Mouse (Mus musculus) T-helper 17 cell (primary cell): ENCODE data around the gene Akirin2.

Experiments
- in situ Hi-C, 2 experiments: fragments of 300-600 bp; cut with MboI, MseI; formaldehyde crosslinking; loops; 1 replicate in 1 of 2; 2 replicates in 1 of 2; pipeline ENCODE4 v1.15.1; 2025; ENCODE audit warnings: high pct_unique_total_duplicates in 2 of 2

Gene Akirin2

DNA sequence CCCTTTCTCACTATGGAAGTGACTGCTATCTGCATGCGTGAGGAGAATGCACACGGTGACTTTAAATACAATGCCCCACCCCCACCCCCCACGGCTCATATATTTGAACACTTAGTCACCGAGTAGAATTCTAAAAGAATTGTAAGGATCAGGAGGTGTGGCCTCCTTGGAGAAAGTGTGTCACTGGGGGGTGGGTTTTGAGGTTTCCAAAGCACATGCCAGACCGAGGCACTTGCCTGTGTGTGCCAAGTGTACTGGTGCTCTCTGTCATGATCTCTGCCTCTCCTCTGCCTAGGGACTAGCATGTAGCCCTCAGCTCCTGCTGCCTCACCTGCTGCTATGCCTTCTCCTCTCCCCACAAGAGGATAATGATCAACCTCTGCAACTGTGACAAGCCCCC, 31.7 kb downstream of the Akirin2 start:
- in situ Hi-C loops, result loop anchor here in 1 of 2 experiments (25.0 kb wide), 1 partner anchor 630 kb away; no protein-coding TSS in a partner anchor

DNA sequence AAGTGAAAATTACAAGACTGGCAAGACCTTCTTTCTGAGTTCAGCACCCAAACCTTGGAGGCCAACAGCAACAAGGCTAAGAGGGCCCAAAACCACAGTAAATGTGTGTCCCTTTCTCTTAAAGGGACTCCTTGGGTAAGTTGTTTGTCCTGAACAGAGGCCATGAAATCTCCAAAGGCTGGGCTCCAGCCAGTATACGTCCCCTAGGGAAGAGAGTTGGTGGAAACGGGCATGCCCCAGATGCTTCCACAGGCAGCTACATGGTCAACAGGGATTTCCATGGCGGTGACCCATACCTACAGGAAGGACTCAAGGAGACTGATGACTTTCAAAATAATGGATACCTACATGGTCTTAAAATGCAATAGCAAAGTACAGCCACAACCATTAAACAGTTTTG, 32.7 kb downstream of the Akirin2 start:
- in situ Hi-C loops, result loop anchor here in 1 of 2 experiments (25.0 kb wide), 1 partner anchor 629 kb away; no protein-coding TSS in a partner anchor

DNA sequence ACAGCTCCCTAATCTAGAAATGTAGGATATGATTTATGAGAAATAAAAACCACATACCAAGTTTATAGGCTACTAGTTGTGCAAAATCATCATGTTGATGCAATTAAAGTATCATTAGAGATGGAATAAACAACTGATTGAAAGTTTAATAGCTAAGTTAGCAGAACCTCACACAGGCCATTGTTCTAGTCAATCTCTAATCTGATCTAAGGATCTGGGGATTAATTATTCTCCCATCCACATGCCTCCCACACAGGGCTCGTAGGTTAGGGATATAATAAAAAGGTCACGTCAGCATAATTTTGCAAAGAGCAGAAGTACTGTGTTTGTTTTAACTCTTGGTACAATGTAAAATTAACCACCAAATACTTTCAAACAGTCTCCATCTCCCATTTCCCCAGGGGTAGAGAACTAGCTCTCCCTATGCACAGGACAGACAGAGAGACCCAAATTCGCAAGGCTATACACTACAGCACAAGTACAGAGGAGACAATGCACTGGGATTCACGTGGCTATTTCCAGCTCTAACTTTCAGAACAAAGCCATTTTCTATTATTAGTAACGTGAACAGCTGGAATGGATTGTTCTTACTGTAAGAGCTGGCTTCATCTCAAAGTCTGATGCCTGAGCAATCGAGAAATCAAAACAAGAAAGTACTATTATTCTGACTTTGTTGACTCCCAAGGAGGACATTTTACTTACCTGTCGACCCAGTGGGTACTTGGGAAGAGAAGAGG, 34.3 kb downstream of the Akirin2 start:
- in situ Hi-C loops, result loop anchor here in 1 of 2 experiments (25.0 kb wide), 1 partner anchor 627 kb away; no protein-coding TSS in a partner anchor

DNA sequence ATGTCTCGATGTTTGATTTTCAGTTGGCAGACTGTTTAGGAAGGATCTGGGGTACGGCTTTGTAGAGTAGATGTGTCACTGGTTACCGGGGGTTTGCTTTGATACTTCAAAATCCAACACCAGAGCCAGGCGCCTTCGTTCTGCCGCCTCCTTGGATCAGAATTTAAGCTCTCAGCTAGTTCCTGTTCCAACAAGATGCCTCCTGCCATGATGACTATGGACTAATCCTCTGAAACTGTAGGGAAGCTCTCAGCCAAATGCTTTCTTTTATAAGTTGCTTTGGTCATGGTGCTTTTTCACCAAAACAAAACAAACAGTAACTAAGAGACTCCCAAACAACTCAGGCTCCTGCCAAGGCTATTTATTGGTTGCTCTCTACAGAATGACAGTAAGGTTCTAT, 52.4 kb downstream of the Akirin2 start:
- in situ Hi-C loops, result loop anchor here in 1 of 2 experiments (25.0 kb wide), 1 partner anchor 1866 kb away; no protein-coding TSS in a partner anchor

DNA sequence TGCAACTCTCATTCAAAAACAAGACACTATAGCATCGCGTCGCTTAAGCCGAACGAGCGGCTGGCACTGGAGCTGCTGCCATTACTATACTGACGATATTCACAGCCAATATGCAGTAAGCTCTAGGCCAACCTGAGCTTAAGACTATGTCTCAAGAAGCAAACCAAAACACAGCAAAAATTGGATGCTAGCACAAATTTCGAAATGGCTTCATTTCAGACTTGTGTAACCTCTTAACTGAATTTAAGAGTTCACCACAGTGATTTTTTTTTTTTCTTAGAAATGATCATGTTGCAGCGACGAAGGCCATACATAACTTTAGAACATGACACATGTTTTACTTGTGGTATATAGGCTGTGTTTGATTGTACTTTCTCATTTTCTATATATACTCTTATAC, 55.9 kb downstream of the Akirin2 start:
- in situ Hi-C loops, result loop anchor here in 1 of 2 experiments (25.0 kb wide), 1 partner anchor 1869 kb away; no protein-coding TSS in a partner anchor

DNA sequence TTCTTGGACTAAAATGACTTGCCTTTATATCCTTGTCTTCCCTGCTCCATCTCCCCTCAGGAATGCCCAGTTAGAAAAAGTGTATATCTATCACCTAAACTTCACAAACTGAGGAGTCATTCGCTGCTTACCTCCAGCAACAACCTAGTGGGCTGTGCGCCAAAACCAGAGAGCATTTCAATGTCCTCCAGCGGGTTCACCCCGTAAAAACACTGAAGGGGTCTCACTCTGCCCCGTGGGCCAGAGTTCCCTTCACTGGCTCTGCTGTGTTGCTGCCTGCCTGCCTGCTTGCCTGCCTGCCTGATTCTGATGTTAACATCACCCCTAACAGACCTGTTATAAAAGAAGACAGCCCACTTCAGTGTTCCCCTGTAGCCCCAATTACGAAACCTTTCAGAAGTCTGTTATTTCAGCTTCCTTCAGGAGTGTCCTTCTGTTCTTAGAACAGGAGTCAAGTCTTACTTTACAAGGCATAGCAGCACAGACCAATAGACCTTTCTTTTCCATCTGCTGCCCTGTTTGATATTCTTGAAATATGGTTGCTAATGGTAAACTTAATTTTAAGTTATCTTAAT, 62.9 kb downstream of the Akirin2 start:
- in situ Hi-C loops, result loop anchor here in 1 of 2 experiments (25.0 kb wide), 1 partner anchor 1876 kb away; no protein-coding TSS in a partner anchor

DNA sequence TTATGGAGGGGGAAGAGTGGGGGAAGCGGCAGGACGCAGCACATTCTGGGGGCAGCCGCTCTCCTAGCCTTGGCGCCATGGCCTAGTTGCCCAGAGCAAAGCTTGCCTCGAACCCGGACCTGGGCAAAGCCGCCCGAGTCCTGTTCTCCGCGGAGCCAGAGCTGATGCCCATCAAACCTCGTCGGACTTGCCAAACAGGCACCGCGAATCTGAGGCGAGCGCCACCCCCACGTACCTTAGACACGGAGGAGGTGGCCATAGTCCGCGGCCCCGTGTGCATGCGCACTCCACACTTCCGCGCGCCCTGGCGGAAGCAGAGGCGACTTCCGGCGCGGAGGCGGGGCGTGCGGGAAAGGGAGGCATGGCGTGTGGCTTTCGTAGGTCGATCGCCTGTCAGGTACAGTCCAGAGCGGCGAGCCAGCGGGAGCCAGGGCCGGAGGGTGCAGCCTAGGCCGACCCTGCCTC, 63.9 kb downstream of the Akirin2 start, which contains the start of the genes Orc3 and Rars2:
Gene Orc3 (minus strand): TSS at position 315 of the 465 bp plus-strand sequence.
Gene Rars2 (plus strand): TSS at position 328 of the 465 bp plus-strand sequence.
- in situ Hi-C loops, result loop anchor here in 1 of 2 experiments (25.0 kb wide), 1 partner anchor 1877 kb away; no protein-coding TSS in a partner anchor

DNA sequence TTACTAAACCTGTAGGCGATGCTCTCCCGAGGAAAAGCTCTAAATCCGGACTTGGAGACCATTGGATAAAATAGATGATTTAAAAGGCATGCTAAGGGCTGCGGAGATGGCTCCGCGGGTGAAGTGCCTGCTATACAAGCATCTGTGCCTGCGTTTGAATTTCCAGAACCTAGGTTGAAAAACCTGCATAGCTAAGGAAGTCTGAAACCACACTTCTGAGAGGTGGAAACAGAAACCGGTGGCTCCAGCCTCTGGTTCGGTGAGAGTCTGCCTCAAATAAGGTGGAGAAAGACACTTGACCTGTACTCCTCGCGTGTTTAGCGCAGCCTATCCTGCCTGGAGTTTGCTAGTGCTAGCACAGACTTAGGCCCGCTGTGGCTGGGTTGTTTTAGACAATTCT, 64.6 kb downstream of the Akirin2 start:
- in situ Hi-C loops, result loop anchor here in 1 of 2 experiments (25.0 kb wide), 1 partner anchor 1878 kb away; no protein-coding TSS in a partner anchor

DNA sequence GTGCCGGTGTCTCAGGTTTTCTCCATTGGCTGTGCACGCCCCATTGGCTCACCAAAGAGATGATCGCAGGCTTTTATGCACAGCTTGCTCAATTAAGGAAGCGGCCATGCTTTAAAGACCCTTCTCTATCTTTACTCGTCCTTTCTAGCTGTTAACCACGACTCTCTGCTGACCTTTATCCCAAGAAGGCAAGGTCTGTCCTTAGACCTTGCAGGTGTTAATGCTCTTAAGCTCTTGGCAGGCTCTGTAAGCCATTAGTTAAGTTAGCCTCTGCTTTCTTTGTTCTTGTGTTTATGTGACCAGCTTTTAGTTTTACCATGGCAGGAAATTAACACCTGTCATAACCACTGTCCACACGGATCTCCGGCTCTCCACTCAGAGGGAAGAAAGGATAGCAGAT, 65.4 kb downstream of the Akirin2 start:
- in situ Hi-C loops, result loop anchor here in 1 of 2 experiments (25.0 kb wide), 1 partner anchor 1879 kb away; no protein-coding TSS in a partner anchor
